Mouse (Mus musculus): ENCODE results near the gene Gprc5b.

- TF ChIP-seq POLR2A (IDR thresholded peaks at IDR 0.05; ENCODE audit: control insufficient read depth, low read depth, low read length) (no peak), CTCF (IDR thresholded peaks at IDR 0.05; ENCODE audit: control insufficient read depth, insufficient read depth, insufficient replicate concordance, low read depth, low read length) (no peak)
Measured at GRCm38 (mm10) chr7:118986369-118986768, 8.6 kb downstream of the Gprc5b start.
